Mouse (Mus musculus): ENCODE data around the gene Atg101.

DNA sequence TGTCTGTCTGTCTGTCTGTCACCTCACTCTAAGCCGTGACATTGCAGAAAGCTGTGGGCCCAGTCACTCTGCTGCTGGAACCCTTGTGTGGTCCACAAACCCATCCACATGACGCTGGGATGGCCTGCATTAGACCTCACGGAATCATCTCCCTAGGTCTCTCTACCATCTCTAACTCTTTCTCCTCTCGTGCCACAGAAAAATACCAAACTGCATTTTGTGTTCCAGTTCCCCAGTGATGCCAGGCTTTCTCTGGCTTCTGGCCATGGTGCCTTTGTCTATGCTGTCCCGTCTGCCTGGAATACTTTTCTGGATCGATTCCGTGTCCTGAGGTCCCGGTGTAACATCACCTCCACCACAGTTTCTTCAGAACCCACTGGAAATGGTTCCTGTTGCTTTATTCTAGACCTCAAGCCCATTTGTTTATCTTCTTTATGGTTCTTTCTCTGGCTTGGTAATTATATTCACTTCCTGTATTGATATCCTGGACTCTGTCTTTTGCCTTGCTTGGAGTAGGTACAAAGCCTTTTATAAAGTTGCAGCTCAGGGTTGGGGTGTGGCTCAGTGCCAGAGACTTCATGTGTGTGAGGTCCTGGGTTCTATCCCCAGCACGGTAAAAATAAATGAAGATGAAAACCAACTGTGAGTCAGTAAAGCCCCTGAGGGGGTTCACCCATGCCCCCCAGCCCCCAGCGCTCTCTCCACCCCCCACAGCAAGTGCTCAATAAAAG lies 49.3 kb upstream of the Atg101 start:
- no peak for TF ChIP-seq EP300 (IDR thresholded peaks at IDR 0.05; ENCODE audit: low read depth)
- no peak for TF ChIP-seq CTCF (IDR thresholded peaks at IDR 0.05; ENCODE audit: low read depth)
